Mouse (Mus musculus) liver, adult 10 weeks (tissue): ENCODE results near the gene Il25. TPM values are rescaled to one million over a fixed set of nuclear protein-coding genes. Genes with fewer than 3 reads are reported as not detected.

ENCODE experiments used
- polyA plus RNA-seq: library from polyadenylated mRNA; stranded (reverse); fragments of 350-450 nt; fragmentation: Illumina TruSeq; extraction: RNeasy Lipid Tissue Mini Kit (QIAGEN cat#74804); gene quantifications from one replicate; pipeline ENCODE4 v1.2.3, GENCODE M21; 2014; ENCODE audit warnings: low read depth, low replicate concordance

The Il25 gene
- not detected for polyA plus RNA-seq

GRCm38 (mm10) chr14:54932645-54933150 is at the start of gene Il25:
Gene Il25, plus strand, starts transcription at chr14:54932695.

GRCm38 (mm10) chr14:54883154-54884021 is 49.1 kb upstream of the Il25 start, which contains the start of the genes Bcl2l2 and Gm20521:
Gene Bcl2l2, plus strand, starts transcription at chr14:54883377.
Gene Gm20521, plus strand, starts transcription at chr14:54883441.

GRCm38 (mm10) chr14:54892200-54892599 is 40.3 kb upstream of the Il25 start, which contains the start of gene Pabpn1:
Gene Pabpn1, plus strand, starts transcription at chr14:54892500.

GRCm38 (mm10) chr14:54912886-54913285 is 19.6 kb upstream of the Il25 start, which contains the start of gene Slc22a17:
Gene Slc22a17, minus strand, starts transcription at chr14:54913132.

GRCm38 (mm10) chr14:54925349-54926342 is 6.8 kb upstream of the Il25 start, which contains the start of gene Efs:
Gene Efs, minus strand, starts transcription at chr14:54926126.

GRCm38 (mm10) chr14:54935904-54936830 is 3.7 kb downstream of the Il25 start, which contains the start of gene Cmtm5:
Gene Cmtm5, plus strand, starts transcription at chr14:54936261.

GRCm38 (mm10) chr14:54966320-54966977 is 34.0 kb downstream of the Il25 start, which contains the start of gene Myh6:
Gene Myh6, minus strand, starts transcription at chr14:54966927.

GRCm38 (mm10) chr14:54976633-54977032 is 44.1 kb downstream of the Il25 start, which contains the start of gene Gm17428:
Gene Gm17428, plus strand, starts transcription at chr14:54976933.

Other genes starting within 250 kb of the Il25 start
- 13.9 TPM for gene 1700123O20Rik, start 246.5 kb upstream of the Il25 start, polyA plus RNA-seq
- gene Acin1, start 245.8 kb upstream of the Il25 start, polyA plus RNA-seq: 40.7 TPM
- not detected for gene Gm29776, start 233.9 kb upstream of the Il25 start, polyA plus RNA-seq
- not detected for gene Cebpe, start 220.5 kb upstream of the Il25 start, polyA plus RNA-seq
- 0.82 TPM for gene Slc7a8, start 150.7 kb upstream of the Il25 start, polyA plus RNA-seq
- gene Rnf212b, start 118.6 kb upstream of the Il25 start, polyA plus RNA-seq: not detected
- 3.0 TPM for gene Homez, start 61.7 kb upstream of the Il25 start, polyA plus RNA-seq
- gene Ppp1r3e, start 55.1 kb upstream of the Il25 start, polyA plus RNA-seq: 4.6 TPM
- gene Bcl2l2, start 49.3 kb upstream of the Il25 start, polyA plus RNA-seq: 7.7 TPM
- gene Gm20521, start 49.3 kb upstream of the Il25 start, polyA plus RNA-seq: not detected
- 42.0 TPM for gene Pabpn1, start 40.2 kb upstream of the Il25 start, polyA plus RNA-seq
- gene Slc22a17, start 19.6 kb upstream of the Il25 start, polyA plus RNA-seq: not detected
- gene Efs, start 6.6 kb upstream of the Il25 start, polyA plus RNA-seq: not detected
- gene Cmtm5, start 3.6 kb downstream of the Il25 start, polyA plus RNA-seq: not detected
- not detected for gene Myh6, start 34.2 kb downstream of the Il25 start, polyA plus RNA-seq
- not detected for gene Gm17428, start 44.2 kb downstream of the Il25 start, polyA plus RNA-seq
- not detected for gene Myh7, start 61.9 kb downstream of the Il25 start, polyA plus RNA-seq
- 6.7 TPM for gene Ngdn, start 82.8 kb downstream of the Il25 start, polyA plus RNA-seq
- gene Zfhx2, start 159.6 kb downstream of the Il25 start, polyA plus RNA-seq: 0.48 TPM
- 10.6 TPM for gene Thtpa, start 162.1 kb downstream of the Il25 start, polyA plus RNA-seq
- gene Ap1g2, start 173.9 kb downstream of the Il25 start, polyA plus RNA-seq: 2.4 TPM
- gene Jph4, start 184.2 kb downstream of the Il25 start, polyA plus RNA-seq: not detected